Mouse (Mus musculus) kidney, embryonic 15.5 days (tissue): Measurements from ENCODE around the gene Cbr1. TPM values are rescaled to one million over a fixed set of nuclear protein-coding genes. Genes with fewer than 3 reads are reported as not detected.

Experiments
- ATAC-seq: fragments of 200-750 bp; cut with Nextera tagmentation; replicated peaks from 2 replicates; pipeline ENCODE4 v1.8.0; 2017; ENCODE audit warnings: moderate TSS enrichment; ENCODE audit not compliant: low FRiP score
- H3K27ac ChIP-seq: fragments of 300-500 bp; sonication (generic); 2 replicates; pipeline ENCODE4 v1.5.1; 2015; ENCODE audit warnings: mild to moderate bottlenecking, inconsistent platforms
- H3K27me3 ChIP-seq: fragments of 300-500 bp; sonication (generic); 2 replicates; pipeline ENCODE4 v1.6.1; 2015; ENCODE audit warnings: inconsistent platforms
- H3K36me3 ChIP-seq: fragments of 300-500 bp; sonication (generic); 2 replicates; pipeline ENCODE4 v1.6.1; 2015; ENCODE audit warnings: inconsistent platforms
- H3K4me1 ChIP-seq: fragments of 300-500 bp; sonication (generic); 2 replicates; pipeline ENCODE4 v1.6.1; 2015; ENCODE audit warnings: inconsistent platforms
- H3K4me2 ChIP-seq: fragments of 300-500 bp; sonication (generic); 2 replicates; pipeline ENCODE4 v1.6.1; 2015; ENCODE audit warnings: moderate library complexity, mild to moderate bottlenecking, inconsistent platforms
- H3K4me3 ChIP-seq: fragments of 300-500 bp; sonication (generic); replicated peaks from 2 replicates; pipeline ENCODE4 v1.5.1; 2015; ENCODE audit warnings: mild to moderate bottlenecking, inconsistent platforms
- H3K9ac ChIP-seq: fragments of 300-500 bp; sonication (generic); 2 replicates; pipeline ENCODE4 v1.6.1; 2015; ENCODE audit warnings: mild to moderate bottlenecking, inconsistent platforms
- H3K9me3 ChIP-seq: fragments of 300-500 bp; sonication (generic); replicated peaks from 2 replicates; pipeline ENCODE4 v1.6.1; 2016; ENCODE audit warnings: inconsistent platforms
- WGBS: fragments of 180-500 bp; shearing (Covaris S2); methylation state at CpG from one replicate; pipeline ENCODE4 v1.1.7; 2015; ENCODE audit warnings: mixed read lengths; 5-methylcytosine and 5-hydroxymethylcytosine counted together
- polyA plus RNA-seq: library from polyadenylated mRNA; unstranded; fragments of >200 nt; fragmentation: Nextera tagmentation; extraction: Ambion mirVana; gene quantifications from 2 replicates; pipeline ENCODE4 v1.2.1, GENCODE M21; 2015

The Cbr1 gene
- polyA plus RNA-seq, 1 experiment from 2014 or later, result 138 TPM

DNA sequence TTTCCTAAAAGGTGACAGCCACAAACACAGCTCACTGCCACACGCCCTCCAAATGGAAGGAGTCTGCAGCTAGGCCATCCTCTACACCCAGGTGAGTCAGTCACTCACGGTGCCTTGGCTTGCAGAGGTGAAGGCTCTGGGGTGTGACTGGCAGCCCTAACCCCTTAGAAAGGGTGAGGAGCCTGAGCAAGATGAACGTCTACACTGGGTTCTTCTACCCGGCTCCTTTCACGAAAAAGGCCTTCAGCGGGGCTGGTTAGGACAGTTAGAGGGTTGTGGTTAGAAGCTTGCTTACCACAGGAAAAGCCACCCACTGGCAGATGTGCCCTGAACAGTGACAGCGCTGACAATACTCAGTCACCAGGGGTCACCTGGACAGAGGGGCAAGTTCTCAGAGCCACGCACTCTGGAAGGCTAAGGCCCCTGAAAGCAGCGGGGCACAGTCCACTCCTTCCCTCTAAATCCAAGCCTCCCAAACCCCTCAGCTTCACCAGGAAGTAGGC lies 19.9 kb upstream of the Cbr1 start:
- ATAC-seq, result no peak; the same call in 1 of the 2 replicates
- H3K27me3 ChIP-seq, result no peaks in the 10 kb centered on the region
- no peak overlapping the region for H3K27ac ChIP-seq

GRCm38 (mm10) chr16:93586382-93586781 lies 19.3 kb upstream of the Cbr1 start:
- 70% methylated on average over 8 of the region's 8 CpGs for WGBS
- H3K9ac ChIP-seq, result no peak overlapping the region
- H3K4me1 ChIP-seq, result 0 out of 2 replicates have a peak, but pooled peaks cover 9% of the 10 kb centered on the region
- H3K9me3 ChIP-seq, result no peaks in the 10 kb centered on the region
- peak; percentile 43; the same call in 1 of the 2 replicates for ATAC-seq
- no peak overlapping the region for H3K4me3 ChIP-seq
- H3K27me3 ChIP-seq, result no peaks in the 10 kb centered on the region
- H3K4me2 ChIP-seq, result no peak overlapping the region
- peaks cover 35% of the 10 kb centered on the region for H3K36me3 ChIP-seq
- H3K27ac ChIP-seq, result no peak overlapping the region

More for the DNA sequence above, 19.9 kb upstream of the Cbr1 start:
- H3K9ac ChIP-seq, result no peak overlapping the region
- peaks cover 30% of the 10 kb centered on the region for H3K36me3 ChIP-seq
- H3K4me3 ChIP-seq, result no peak overlapping the region
- H3K9me3 ChIP-seq, result no peaks in the 10 kb centered on the region
- H3K4me2 ChIP-seq, result no peak overlapping the region
- 0 out of 2 replicates have a peak, but pooled peaks cover 9% of the 10 kb centered on the region for H3K4me1 ChIP-seq
- WGBS, result 75% methylated on average over 9 of the region's 9 CpGs

DNA sequence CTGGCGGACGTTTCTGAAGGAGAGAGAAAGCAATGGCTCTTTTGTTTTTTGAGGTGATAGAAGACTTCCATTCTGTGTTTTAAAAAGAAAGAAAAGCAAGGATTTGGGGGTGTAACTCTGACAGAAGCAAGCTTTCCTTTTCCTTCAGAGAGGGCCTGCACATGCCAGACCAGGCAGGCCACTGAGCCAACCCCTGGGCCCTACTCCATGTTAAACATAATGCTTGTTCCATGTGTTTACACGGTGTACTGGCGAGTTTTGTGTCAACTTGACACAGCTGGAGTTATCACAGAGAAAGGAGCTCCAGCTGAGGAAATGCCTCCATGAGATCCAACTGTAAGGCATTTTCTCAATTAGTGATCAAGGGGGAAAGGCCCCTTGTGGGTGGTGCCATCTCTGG lies 17.4 kb upstream of the Cbr1 start:
- no peaks in the 10 kb centered on the region for H3K9me3 ChIP-seq
- no peak overlapping the region for H3K27ac ChIP-seq
- H3K27me3 ChIP-seq, result no peaks in the 10 kb centered on the region
- H3K4me1 ChIP-seq, result 0 out of 2 replicates have a peak, but pooled peaks cover 9% of the 10 kb centered on the region
- WGBS, result 82% methylated on average over 4 of the region's 4 CpGs
- peaks cover 41% of the 10 kb centered on the region for H3K36me3 ChIP-seq
- H3K4me3 ChIP-seq, result no peak overlapping the region
- ATAC-seq, result no peak
- H3K9ac ChIP-seq, result no peak overlapping the region
- H3K4me2 ChIP-seq, result no peak overlapping the region

- H3K27ac ChIP-seq, result no peak overlapping the region
- no peaks in the 10 kb centered on the region for H3K27me3 ChIP-seq
- no peaks in the 10 kb centered on the region for H3K9me3 ChIP-seq
- peaks cover 2% of the 10 kb centered on the region; the same call in 1 of the 2 replicates for H3K4me1 ChIP-seq
- 92% methylated on average over 15 of the region's 15 CpGs for WGBS
- H3K4me3 ChIP-seq, result no peak overlapping the region
- H3K9ac ChIP-seq, result no peak overlapping the region
- peaks cover 36% of the 10 kb centered on the region for H3K36me3 ChIP-seq
- ATAC-seq, result no peak
- no peak overlapping the region for H3K4me2 ChIP-seq
Measured at GRCm38 (mm10) chr16:93590915-93591314, 14.7 kb upstream of the Cbr1 start.

DNA sequence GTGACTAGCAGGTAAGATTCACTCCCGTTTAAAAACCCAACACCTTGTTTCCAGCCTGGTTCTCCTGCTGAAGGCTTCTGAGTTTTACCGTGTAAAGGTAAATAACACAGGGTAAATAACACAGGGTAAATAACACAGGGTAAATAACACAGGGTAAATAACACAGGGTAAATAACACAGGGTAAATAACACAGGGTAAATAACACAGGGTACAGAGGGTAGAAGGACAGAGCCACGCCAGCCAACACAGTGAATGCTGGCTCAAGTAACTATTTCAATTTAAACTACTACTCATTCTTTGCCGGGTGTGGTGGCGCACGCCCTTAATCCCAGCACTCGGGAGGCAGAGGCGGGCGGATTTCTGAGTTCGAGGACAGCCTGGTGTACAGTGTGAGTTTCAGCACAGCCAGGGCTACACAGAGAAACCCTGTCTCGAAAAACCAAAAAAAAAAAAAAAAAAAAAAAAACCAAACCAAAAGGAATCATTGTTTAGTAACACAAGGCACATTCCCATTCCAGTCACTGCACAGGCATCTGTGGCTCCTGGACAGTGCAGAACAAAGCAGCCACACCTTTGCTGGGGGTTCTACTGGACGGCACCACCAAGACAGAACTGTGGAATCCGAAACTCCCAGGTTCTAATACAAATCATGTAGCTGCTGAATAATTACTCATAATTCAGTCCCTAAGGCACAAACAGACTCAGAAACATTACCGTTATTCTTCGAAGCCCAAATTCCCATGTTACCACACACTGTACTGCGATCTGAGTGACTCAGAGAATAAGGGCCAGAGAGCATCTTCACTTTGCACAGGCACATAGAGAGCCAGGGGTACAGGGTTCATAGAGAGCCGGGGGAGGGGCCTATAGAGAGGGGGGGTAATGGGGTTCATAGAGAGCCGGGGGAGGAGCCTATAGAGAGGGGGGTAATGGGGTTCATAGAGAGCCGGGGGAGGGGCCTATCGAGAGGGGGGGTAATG lies 13.9 kb upstream of the Cbr1 start:
- Histone ChIP-seq H3K9me3 (no peaks in the 10 kb centered on the region), H3K4me3 (no peak overlapping the region), H3K27ac (no peak overlapping the region), H3K4me1 (peaks cover 6% of the 10 kb centered on the region; the same call in 1 of the 2 replicates), H3K36me3 (peaks cover 36% of the 10 kb centered on the region), H3K4me2 (no peak overlapping the region), H3K9ac (no peak overlapping the region), H3K27me3 (no peaks in the 10 kb centered on the region)
- ATAC-seq, result no peak
- 92% methylated on average over 19 of the region's 20 CpGs for WGBS

DNA sequence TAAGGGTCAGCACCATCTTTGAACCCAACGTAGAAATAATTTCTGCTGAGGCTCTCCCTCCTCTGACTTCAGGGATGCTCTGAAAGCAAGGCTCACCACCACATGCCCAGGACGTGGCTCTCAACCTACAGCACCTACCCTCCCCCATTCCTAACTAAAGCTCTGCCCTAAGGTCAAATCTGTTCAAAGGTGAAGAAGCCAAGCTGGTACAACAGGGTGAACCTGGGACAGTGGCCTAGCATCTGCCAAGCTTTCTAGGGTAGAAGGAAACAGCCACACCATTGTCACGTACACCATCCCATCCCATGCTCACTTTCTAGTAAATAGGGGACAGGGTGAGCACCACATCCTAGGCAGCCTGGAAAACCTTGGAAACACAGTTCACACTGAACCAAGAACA lies 12.9 kb upstream of the Cbr1 start:
- Histone ChIP-seq H3K4me3 (no peak overlapping the region), H3K4me2 (no peak overlapping the region), H3K4me1 (peaks cover 6% of the 10 kb centered on the region; the same call in 1 of the 2 replicates), H3K36me3 (peaks cover 41% of the 10 kb centered on the region), H3K27ac (no peak overlapping the region), H3K9me3 (no peaks in the 10 kb centered on the region), H3K9ac (no peak overlapping the region), H3K27me3 (no peaks in the 10 kb centered on the region)
- WGBS, result 89% methylated on average over 3 of the region's 3 CpGs
- no peak for ATAC-seq

- no peak overlapping the region for H3K9ac ChIP-seq
- no peak for ATAC-seq
- H3K9me3 ChIP-seq, result no peaks in the 10 kb centered on the region
- H3K27me3 ChIP-seq, result no peaks in the 10 kb centered on the region
- H3K27ac ChIP-seq, result no peak overlapping the region
- 89% methylated on average over 8 of the region's 8 CpGs for WGBS
- H3K4me2 ChIP-seq, result no peak overlapping the region
- no peak overlapping the region for H3K4me3 ChIP-seq
- peaks cover 45% of the 10 kb centered on the region for H3K36me3 ChIP-seq
- peaks cover 6% of the 10 kb centered on the region; the same call in 1 of the 2 replicates for H3K4me1 ChIP-seq
Measured at GRCm38 (mm10) chr16:93593406-93593805, 12.2 kb upstream of the Cbr1 start.

DNA sequence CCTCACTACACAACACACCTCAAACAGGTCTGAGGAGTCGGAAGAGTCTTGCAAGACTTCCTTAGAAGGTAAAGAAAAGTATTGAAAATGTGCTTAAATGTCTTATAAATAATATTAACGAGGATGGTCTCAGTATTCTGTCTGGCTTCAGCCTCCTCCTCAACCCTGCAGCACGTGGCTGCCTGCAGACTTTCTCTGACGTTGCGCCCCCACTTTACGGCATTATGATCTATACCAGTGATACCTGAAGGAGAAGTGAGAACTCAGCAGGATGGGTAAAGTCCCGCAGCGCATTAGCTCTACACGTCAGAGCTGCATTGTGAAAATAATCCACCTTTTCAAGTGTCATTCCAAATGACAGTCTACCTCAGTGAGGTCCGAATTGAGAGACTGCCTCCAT lies 11.2 kb upstream of the Cbr1 start:
- Histone ChIP-seq H3K27me3 (no peaks in the 10 kb centered on the region), H3K9ac (no peak overlapping the region), H3K36me3 (peaks cover 48% of the 10 kb centered on the region), H3K9me3 (no peaks in the 10 kb centered on the region), H3K4me1 (peaks cover 6% of the 10 kb centered on the region; the same call in 1 of the 2 replicates), H3K4me2 (no peak overlapping the region), H3K4me3 (no peak overlapping the region), H3K27ac (no peak overlapping the region)
- 95% methylated on average over 10 of the region's 10 CpGs for WGBS
- no peak for ATAC-seq

GRCm38 (mm10) chr16:93595766-93596165 lies 9.9 kb upstream of the Cbr1 start:
- no peak overlapping the region for H3K9ac ChIP-seq
- H3K27me3 ChIP-seq, result no peaks in the 10 kb centered on the region
- H3K9me3 ChIP-seq, result no peaks in the 10 kb centered on the region
- H3K27ac ChIP-seq, result 0 out of 2 replicates have a peak overlapping the region, but pooled peaks have one; percentile 27
- H3K36me3 ChIP-seq, result peaks cover 39% of the 10 kb centered on the region
- no peak for ATAC-seq
- WGBS, result 68% methylated on average over 5 of the region's 5 CpGs
- no peak overlapping the region for H3K4me2 ChIP-seq
- no peak overlapping the region for H3K4me3 ChIP-seq
- peaks cover 6% of the 10 kb centered on the region; the same call in 1 of the 2 replicates for H3K4me1 ChIP-seq

DNA sequence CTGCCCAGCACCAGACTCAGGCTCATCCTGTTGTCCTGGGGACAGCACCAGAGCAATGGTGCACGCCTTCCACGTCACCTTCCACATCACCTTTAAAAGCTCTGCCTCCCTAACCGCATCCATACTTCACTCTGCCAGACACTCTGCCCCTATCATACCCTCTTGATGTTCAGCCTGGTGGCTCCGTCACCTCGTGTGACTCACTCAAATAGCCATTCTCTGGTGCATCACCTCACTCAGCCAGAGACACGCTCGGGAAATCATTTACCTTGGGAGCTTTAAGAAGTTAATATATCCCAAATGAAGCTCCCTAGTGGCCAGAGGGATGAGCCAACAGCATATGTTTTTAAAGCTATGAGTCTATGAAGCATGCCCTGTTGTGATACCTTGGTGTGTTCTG lies 8.8 kb upstream of the Cbr1 start:
- no peaks in the 10 kb centered on the region for H3K9me3 ChIP-seq
- H3K27ac ChIP-seq, result peak overlapping the region; percentile 30; the same call in 1 of the 2 replicates
- no peak overlapping the region for H3K4me2 ChIP-seq
- H3K9ac ChIP-seq, result no peak overlapping the region
- peak; percentile 60; the same call in 1 of the 2 replicates for ATAC-seq
- H3K4me3 ChIP-seq, result no peak overlapping the region
- 82% methylated on average over 7 of the region's 7 CpGs for WGBS
- no peaks in the 10 kb centered on the region for H3K27me3 ChIP-seq
- peaks cover 34% of the 10 kb centered on the region for H3K36me3 ChIP-seq
- H3K4me1 ChIP-seq, result peaks cover 6% of the 10 kb centered on the region; the same call in 1 of the 2 replicates

DNA sequence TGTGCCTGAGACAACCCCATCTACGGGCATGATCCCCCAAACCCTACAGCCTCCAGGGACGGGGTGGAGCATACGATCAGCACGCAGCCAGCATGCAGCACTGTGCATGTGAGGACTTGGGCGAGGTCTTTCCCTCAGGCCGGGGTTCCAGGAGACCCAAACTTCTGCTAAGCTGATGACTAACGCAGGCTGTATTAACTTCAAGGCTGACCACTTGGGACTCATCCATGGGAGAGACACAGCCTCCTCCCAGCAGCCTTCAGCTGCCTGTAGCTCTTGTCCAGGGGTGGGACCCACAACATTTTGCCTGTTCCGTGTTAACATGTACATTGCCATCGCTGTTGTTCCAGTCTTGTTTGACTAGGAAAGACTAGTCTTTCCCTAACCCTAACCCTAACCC lies 8.1 kb upstream of the Cbr1 start:
- peaks cover 34% of the 10 kb centered on the region for H3K36me3 ChIP-seq
- 92% methylated on average over 9 of the region's 9 CpGs for WGBS
- H3K9me3 ChIP-seq, result no peaks in the 10 kb centered on the region
- peaks cover 6% of the 10 kb centered on the region; the same call in 1 of the 2 replicates for H3K4me1 ChIP-seq
- no peak overlapping the region for H3K9ac ChIP-seq
- H3K4me2 ChIP-seq, result no peak overlapping the region
- H3K27ac ChIP-seq, result peak overlapping the region; percentile 30
- no peak overlapping the region for H3K4me3 ChIP-seq
- no peaks in the 10 kb centered on the region for H3K27me3 ChIP-seq
- ATAC-seq, result no peak

DNA sequence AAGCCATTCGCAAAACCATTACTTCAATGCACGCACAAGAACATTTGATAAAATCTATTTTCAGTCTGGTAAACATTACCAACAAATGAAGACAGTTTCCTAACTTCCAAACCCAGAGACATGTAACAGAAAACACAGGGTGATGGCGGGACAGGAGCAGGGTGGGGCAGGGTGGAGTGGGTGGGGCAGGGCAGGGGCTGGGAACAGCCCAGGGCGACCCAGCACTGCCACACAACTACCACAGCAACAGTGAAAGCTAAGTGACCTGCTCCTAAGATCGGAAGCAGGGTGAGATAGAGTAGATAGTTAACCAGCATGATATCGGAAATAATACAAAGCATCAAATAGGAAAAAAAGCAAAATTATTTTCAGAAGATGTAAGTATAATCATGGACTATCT lies 6.2 kb upstream of the Cbr1 start:
- Histone ChIP-seq H3K4me2 (no peak overlapping the region), H3K4me3 (no peak overlapping the region), H3K9ac (no peak overlapping the region), H3K27ac (no peak overlapping the region), H3K9me3 (no peaks in the 10 kb centered on the region), H3K4me1 (peaks cover 15% of the 10 kb centered on the region), H3K27me3 (no peaks in the 10 kb centered on the region), H3K36me3 (peaks cover 21% of the 10 kb centered on the region; the same call in 1 of the 2 replicates)
- no peak for ATAC-seq
- WGBS, result 86% methylated on average over 6 of the region's 6 CpGs
